In genomic region chr5:122707276-122708181, GRCm38 (mm10) we compare ENCODE assay signal across 7 mouse cellular contexts. TPM values are rescaled to one million over a fixed set of nuclear protein-coding genes. Genes with fewer than 3 reads are reported as not detected.
A peak's percentile ranks its signal among the peaks of the same experiment; 100 is the strongest.
DNase-seq lines count a peak whose midpoint lies in the region; ATAC-seq and TF ChIP-seq lines count a peak whose summit lies in the region.

Gene P2rx4, plus strand, starts transcription at chr5:122707544.

- peak within 1 kb of the TSS; percentile 66 for H3K9ac ChIP-seq in intestine, postnatal 0 days (ENCODE audit: low read depth, low read length)
- H3K9ac ChIP-seq in midbrain, embryonic 12.5 days (replicated peaks): peak within 1 kb of the TSS; percentile 72

- peak; percentile 83 for ATAC-seq in intestine, postnatal 0 days
- peak; percentile 81 for ATAC-seq in midbrain, embryonic 12.5 days (ENCODE audit: low FRiP score, low read depth)

- peak within 1 kb of the TSS; percentile 83 for H3K4me2 ChIP-seq in intestine, postnatal 0 days (replicated peaks; ENCODE audit: low read depth)
- peak within 1 kb of the TSS; percentile 91 for H3K4me2 ChIP-seq in midbrain, embryonic 12.5 days (replicated peaks)

- peak; percentile 68 for TF ChIP-seq POLR2A in small intestine, adult 2 months (IDR thresholded peaks at IDR 0.05; ENCODE audit: low read depth, low read length)

- H3K27me3 ChIP-seq in intestine, postnatal 0 days (replicated peaks; ENCODE audit: control insufficient read depth, insufficient read depth, low read length): no peaks in the 10 kb centered on the region
- peaks cover 12% of the 10 kb centered on the region; the same call in 1 of the 2 replicates for H3K27me3 ChIP-seq in midbrain, embryonic 12.5 days
- H3K27me3 ChIP-seq in small intestine, adult 2 months (ENCODE audit: control insufficient read depth, insufficient read depth, low read length): no peaks in the 10 kb centered on the region

- WGBS in intestine, postnatal 0 days: 1% methylated on average over 66 of the region's 66 CpGs
- WGBS in midbrain, embryonic 12.5 days: 2% methylated on average over 66 of the region's 66 CpGs
- 1% methylated on average over 66 of the region's 66 CpGs for whole genome bisulfite sequencing in small intestine, adult 2 months

- intact Hi-C loops in left cerebral cortex, postnatal 4 days (cut with DNase I): no loop called here

- peak; percentile 48 for TF ChIP-seq CTCF in intestine, postnatal 0 days (IDR thresholded peaks at IDR 0.05; ENCODE audit: low read depth)
- TF ChIP-seq CTCF in small intestine, adult 2 months (IDR thresholded peaks at IDR 0.05; ENCODE audit: extremely low read depth, insufficient read length, insufficient replicate concordance, low read depth, low read length): 0 out of 2 replicates have a peak, but pooled peaks have one; percentile 5

- DNase-seq in adrenal gland, adult 2 months: peak; percentile 92
- DNase-seq in embryo, embryonic 11.5 days (ENCODE audit: low read depth, low spot score): peak; percentile 53
- peak; percentile 53 to 77 for DNase-seq in gastrocnemius, postnatal 4 days (ENCODE audit: low spot score in 2 of 2)
- peak; percentile 85 for DNase-seq in left cerebral cortex, postnatal 4 days

- peak within 1 kb of the TSS; percentile 52 for H3K4me3 ChIP-seq in intestine, postnatal 0 days (ENCODE audit: low read depth, low read length)
- H3K4me3 ChIP-seq in midbrain, embryonic 12.5 days: peak within 1 kb of the TSS; percentile 66
- peak within 1 kb of the TSS; percentile 66 for H3K4me3 ChIP-seq in small intestine, adult 2 months (ENCODE audit: low read depth, low read length)

- H3K4me1 ChIP-seq in intestine, postnatal 0 days (replicated peaks; ENCODE audit: control insufficient read depth, insufficient read depth, low read length): peaks cover 4% of the 10 kb centered on the region; the same call in 1 of the 2 replicates
- peaks cover 6% of the 10 kb centered on the region; the same call in 1 of the 2 replicates for H3K4me1 ChIP-seq in midbrain, embryonic 12.5 days
- peaks cover 4% of the 10 kb centered on the region; the same call in 1 of the 2 replicates for H3K4me1 ChIP-seq in small intestine, adult 2 months (ENCODE audit: control insufficient read depth, insufficient read depth, insufficient read length, low read length)

- H3K9me3 ChIP-seq in intestine, postnatal 0 days (ENCODE audit: control insufficient read depth): no peaks in the 10 kb centered on the region
- H3K9me3 ChIP-seq in midbrain, embryonic 12.5 days: no peaks in the 10 kb centered on the region

- no peaks in the 10 kb centered on the region for H3K36me3 ChIP-seq in intestine, postnatal 0 days (ENCODE audit: control insufficient read depth, insufficient read depth)
- no peaks in the 10 kb centered on the region for H3K36me3 ChIP-seq in midbrain, embryonic 12.5 days
- no peaks in the 10 kb centered on the region for H3K36me3 ChIP-seq in small intestine, adult 2 months (ENCODE audit: control insufficient read depth, insufficient read depth, low read length)

- H3K27ac ChIP-seq in intestine, postnatal 0 days (ENCODE audit: low read depth, low read length): peak within 1 kb of the TSS; percentile 83
- H3K27ac ChIP-seq in midbrain, embryonic 12.5 days (replicated peaks): peak within 1 kb of the TSS; percentile 67
- peak within 1 kb of the TSS; percentile 67 for H3K27ac ChIP-seq in small intestine, adult 2 months (ENCODE audit: insufficient read depth, low read depth, low read length)

RNA-seq across cellular contexts. Expression of gene P2rx4, which starts in this region (rescaled TPM):
- total RNA-seq in adrenal gland, adult 2 months (2021): 10 to 100 TPM; 35.2 to 46.2 TPM
- 30.3 and 42.5 TPM in 2 replicates for polyA plus RNA-seq in adrenal gland, adult 2 months (2012; rRNA removed)
- 10 to 100 TPM; 13.4 to 15.4 TPM for total RNA-seq in gastrocnemius, postnatal 4 days (2021)
- polyA plus RNA-seq in intestine, postnatal 0 days (2015; fragmentation: Nextera tagmentation; extraction: Ambion mirVana): 90.3 and 104 TPM in 2 replicates
- total RNA-seq in left cerebral cortex, postnatal 4 days (2021): 1 to 10 TPM; 6.8 to 8.6 TPM
- polyA plus RNA-seq in midbrain, embryonic 12.5 days (2016; fragmentation: Nextera tagmentation; extraction: Ambion mirVana): 9.4 and 9.8 TPM in 2 replicates
- 26.6 and 61.9 TPM in 2 replicates for polyA plus RNA-seq in small intestine, adult 2 months (2012; rRNA removed)

Comparison
In these comparisons a context has a peak if more than half of its experiments do, and no peak if none do; other contexts are left out.
1. Peak in every context shown above with its lines: DNase-seq, ATAC-seq, H3K4me3 ChIP-seq and H3K27ac ChIP-seq.